19 mouse cellular contexts compared by ENCODE assay signal in the genomic region with DNA sequence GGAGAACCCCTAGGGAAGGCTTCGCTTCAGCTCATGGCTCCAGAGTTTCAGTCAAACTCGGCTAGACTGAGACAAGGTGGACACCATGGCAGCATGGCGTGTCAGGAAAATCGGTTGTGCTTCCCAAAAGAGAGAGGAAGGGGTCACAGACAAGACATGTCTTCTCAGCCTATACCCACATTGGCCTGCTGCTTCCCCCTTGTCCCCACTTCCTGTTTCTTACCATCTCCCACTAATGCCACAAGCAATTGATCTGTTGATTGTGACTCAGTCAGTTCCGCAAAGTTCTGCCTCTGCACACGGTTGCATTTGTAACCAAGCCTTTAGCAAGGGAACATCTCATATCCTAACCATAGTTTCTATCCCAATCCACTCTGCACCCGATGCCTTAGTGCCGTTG. TPM values are rescaled to one million over a fixed set of nuclear protein-coding genes. Genes with fewer than 3 reads are reported as not detected.
A peak's percentile ranks its signal among the peaks of the same experiment; 100 is the strongest.
DNase-seq lines count a peak whose midpoint lies in the region; ATAC-seq and TF ChIP-seq lines count a peak whose summit lies in the region.
"Had no signal": no experiment of that assay in that cellular context is flagged by ENCODE, and none has a peak within 500 bp of the region (broad histone marks: within the 10 kb centered on the region; RNA-seq: fewer than 3 reads in every experiment).

No protein-coding gene starts in this region.

- H3K4me3 ChIP-seq in intestine, embryonic 14.5 days (ENCODE audit: low read depth, low read length): no peak overlapping the region
- no peak overlapping the region for H3K4me3 ChIP-seq in intestine, embryonic 16.5 days (ENCODE audit: low read length)
- H3K4me3 ChIP-seq in left cerebral cortex, adult 2 months: no peak overlapping the region
- H3K4me3 ChIP-seq: embryonic facial prominence, embryonic 13.5 days; forebrain, embryonic 12.5 days; heart, embryonic 12.5 days; hindbrain, embryonic 15.5 days had no signal

- H3K4me1 ChIP-seq in intestine, embryonic 14.5 days (replicated peaks; ENCODE audit: control insufficient read depth, insufficient read depth, low read length): no peaks in the 10 kb centered on the region
- H3K4me1 ChIP-seq in intestine, embryonic 16.5 days (ENCODE audit: control insufficient read depth, insufficient read depth, low read length): no peaks in the 10 kb centered on the region
- H3K4me1 ChIP-seq: embryonic facial prominence, embryonic 13.5 days; forebrain, embryonic 12.5 days; heart, embryonic 12.5 days; hindbrain, embryonic 15.5 days had no signal

- peak; percentile 27 for DNase-seq in intestine, embryonic 14.5 days (ENCODE audit: low spot score)
- DNase-seq in 416B (ENCODE audit: low read depth) (peak; percentile 61), MEL-GATA-1-ER (ENCODE audit: extremely low read depth, low read depth) (peak; percentile 59)
- DNase-seq in left cerebral cortex, adult 2 months (ENCODE audit: extremely low spot score in 1 of 2, low spot score in 2 of 2): no peak
- no peak for DNase-seq in urinary bladder, postnatal 4 days (ENCODE audit: low spot score in 2 of 2)
- DNase-seq: adrenal gland, postnatal 14 days; cerebellum, adult 11-12 months; cerebellum, adult 9-10 months; cerebellum, postnatal 25 days; gastrocnemius, postnatal 10 days; heart, postnatal 36 days had no signal

- TF ChIP-seq CTCF in left cerebral cortex, adult 2 months (IDR thresholded peaks at IDR 0.05): no peak

- intact Hi-C loops in left cerebral cortex, adult 2 months (cut with DNase I): no loop called here

- no peak overlapping the region for H3K27ac ChIP-seq in intestine, embryonic 14.5 days (ENCODE audit: low read depth)
- H3K27ac ChIP-seq in intestine, embryonic 16.5 days (ENCODE audit: low read length): no peak overlapping the region
- no peak overlapping the region for H3K27ac ChIP-seq in left cerebral cortex, adult 2 months
- H3K27ac ChIP-seq: embryonic facial prominence, embryonic 13.5 days; forebrain, embryonic 12.5 days; hindbrain, embryonic 15.5 days had no signal

- no peak overlapping the region for H3K4me2 ChIP-seq in intestine, embryonic 14.5 days (ENCODE audit: low read length)
- H3K4me2 ChIP-seq in intestine, embryonic 16.5 days (ENCODE audit: low read depth, low read length): no peak overlapping the region
- H3K4me2 ChIP-seq: embryonic facial prominence, embryonic 13.5 days; forebrain, embryonic 12.5 days; heart, embryonic 12.5 days; hindbrain, embryonic 15.5 days had no signal

- no peak overlapping the region for H3K9ac ChIP-seq in intestine, embryonic 14.5 days (ENCODE audit: low read length)
- H3K9ac ChIP-seq in intestine, embryonic 16.5 days (ENCODE audit: low read depth, low read length): no peak overlapping the region
- H3K9ac ChIP-seq: embryonic facial prominence, embryonic 13.5 days; forebrain, embryonic 12.5 days; heart, embryonic 12.5 days; hindbrain, embryonic 15.5 days had no signal

- no peaks in the 10 kb centered on the region for H3K9me3 ChIP-seq in intestine, embryonic 14.5 days (ENCODE audit: control insufficient read depth, low read length)
- H3K9me3 ChIP-seq in intestine, embryonic 16.5 days (ENCODE audit: control insufficient read depth, low read length): no peaks in the 10 kb centered on the region
- H3K9me3 ChIP-seq: embryonic facial prominence, embryonic 13.5 days; forebrain, embryonic 12.5 days; heart, embryonic 12.5 days; hindbrain, embryonic 15.5 days had no signal

- 91% methylated on average over 8 of the region's 8 CpGs for WGBS in intestine, embryonic 14.5 days
- WGBS in intestine, embryonic 16.5 days: 91% methylated on average over 8 of the region's 8 CpGs

- no peaks in the 10 kb centered on the region for H3K27me3 ChIP-seq in intestine, embryonic 14.5 days (replicated peaks; ENCODE audit: control insufficient read depth, insufficient read depth, low read length)
- H3K27me3 ChIP-seq in intestine, embryonic 16.5 days (replicated peaks; ENCODE audit: control insufficient read depth, insufficient read depth, low read length): no peaks in the 10 kb centered on the region
- H3K27me3 ChIP-seq: CH12.LX; embryonic facial prominence, embryonic 13.5 days; forebrain, embryonic 12.5 days; heart, embryonic 12.5 days; hindbrain, embryonic 15.5 days had no signal

- ATAC-seq in intestine, embryonic 14.5 days (replicated peaks; ENCODE audit: low FRiP score, low TSS enrichment, low read depth): no peak
- no peak for ATAC-seq in intestine, embryonic 16.5 days
- peak; percentile 88 for ATAC-seq in megakaryocyte progenitor cell, adult 5-6 weeks (replicated peaks; ENCODE audit: poor library complexity)
- ATAC-seq: forebrain, embryonic 16.5 days had no signal

- peaks cover 28% of the 10 kb centered on the region for H3K36me3 ChIP-seq in intestine, embryonic 14.5 days (ENCODE audit: control insufficient read depth, insufficient read depth, low read length)
- no peaks in the 10 kb centered on the region; the same call in 1 of the 2 replicates for H3K36me3 ChIP-seq in intestine, embryonic 16.5 days (ENCODE audit: control insufficient read depth, insufficient read depth, low read length)

RNA-seq across cellular contexts. Expression of a gene that starts 15.8 kb away (rescaled TPM):
- polyA plus RNA-seq in intestine, embryonic 14.5 days (2014; fragmentation: Nextera tagmentation; extraction: Ambion mirVana): 2.8 and 3.5 TPM in 2 replicates
- 2.4 and 3.4 TPM in 2 replicates for polyA plus RNA-seq in intestine, embryonic 16.5 days (2015; fragmentation: Nextera tagmentation; extraction: Ambion mirVana)
- total RNA-seq in megakaryocyte progenitor cell, adult 5-6 weeks (2015): 0.61 and 1.1 TPM in 2 replicates
- total RNA-seq in megakaryocyte progenitor cell, adult 5-6 weeks (2017): 0.41 and 0.75 TPM in 2 replicates
- 100 to 1,000 TPM in 1 of 2 experiments, 10 to 100 TPM in 1; 94.4 to 103 TPM for total RNA-seq in left cerebral cortex, adult 2 months (2021)

RNA-seq across cellular contexts. Expression of a gene that starts 18.4 kb away (rescaled TPM):
- 0.56 and 0.84 TPM in 2 replicates for polyA plus RNA-seq in intestine, embryonic 14.5 days (2014; fragmentation: Nextera tagmentation; extraction: Ambion mirVana)
- polyA plus RNA-seq in intestine, embryonic 16.5 days (2015; fragmentation: Nextera tagmentation; extraction: Ambion mirVana): 0.34 and 0.67 TPM in 2 replicates
- total RNA-seq in megakaryocyte progenitor cell, adult 5-6 weeks (2015): 0.15 TPM in 2 replicates
- 0.24 and 0.62 TPM in 2 replicates for total RNA-seq in megakaryocyte progenitor cell, adult 5-6 weeks (2017)
- total RNA-seq in left cerebral cortex, adult 2 months (2021): 1 to 10 TPM; 4.8 to 5.1 TPM

RNA-seq across cellular contexts. Expression of a gene that starts 29.5 kb away (rescaled TPM):
- 1.5 and 2.2 TPM in 2 replicates for polyA plus RNA-seq in intestine, embryonic 14.5 days (2014; fragmentation: Nextera tagmentation; extraction: Ambion mirVana)
- 2.5 and 3.2 TPM in 2 replicates for polyA plus RNA-seq in intestine, embryonic 16.5 days (2015; fragmentation: Nextera tagmentation; extraction: Ambion mirVana)
- total RNA-seq in megakaryocyte progenitor cell, adult 5-6 weeks (2015): 1.5 and 2.0 TPM in 2 replicates
- 1.7 and 2.0 TPM in 2 replicates for total RNA-seq in megakaryocyte progenitor cell, adult 5-6 weeks (2017)
- total RNA-seq in left cerebral cortex, adult 2 months (2021): 1 to 10 TPM; 3.3 TPM

Comparison
In these comparisons a context has a peak if more than half of its experiments do, and no peak if none do; other contexts are left out.
1. DNase-seq: peak in intestine, embryonic 14.5 days (single experiment), 416B (single experiment) and MEL-GATA-1-ER (single experiment); none in left cerebral cortex, adult 2 months (0 of 2) and urinary bladder, postnatal 4 days (0 of 2).
2. RNA of a gene that starts 15.8 kb away (total RNA-seq): 94.4 to 103 TPM in left cerebral cortex, adult 2 months; 0.41 to 1.1 TPM in megakaryocyte progenitor cell, adult 5-6 weeks; every median in the first group is over 10 times any median in the second.